Mouse (Mus musculus) fat pad, adult 2 months (tissue): ENCODE measurements around the gene Defa22.
"Not testable (repeated sequence)": the region's sequence is repeated elsewhere in the genome, so short reads cannot be mapped to it uniquely, and the experiment has no call there.

Experiments
- DNase-seq: peaks from one replicate; pipeline ENCODE4 v3.0.0-alpha.2; 2011; ENCODE audit warnings: low read depth, low spot score; ENCODE audit errors: extremely low read depth

The Defa22 gene

DNA sequence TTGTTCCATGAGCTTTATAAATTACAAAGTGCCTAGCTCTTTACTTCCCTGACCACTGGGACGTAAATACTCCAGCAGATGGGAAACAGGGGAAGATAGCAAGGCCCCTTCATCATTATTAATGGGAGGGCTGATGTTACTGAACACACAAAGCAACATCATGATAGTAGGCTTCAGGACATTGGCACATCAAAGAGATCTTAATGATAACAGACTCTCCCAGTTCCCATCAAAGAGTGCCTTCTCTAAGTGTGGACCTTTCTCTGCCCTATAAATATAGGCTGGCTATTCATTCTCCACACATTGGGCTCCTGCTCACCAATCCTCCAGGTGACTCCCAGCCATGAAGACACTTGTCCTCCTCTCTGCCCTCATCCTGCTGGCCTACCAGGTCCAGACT, at the start of gene Defa22:
Gene Defa22 (plus strand): TSS at position 301 of the 400 bp plus-strand sequence.
- not testable (repeated sequence) for DNase-seq

DNA sequence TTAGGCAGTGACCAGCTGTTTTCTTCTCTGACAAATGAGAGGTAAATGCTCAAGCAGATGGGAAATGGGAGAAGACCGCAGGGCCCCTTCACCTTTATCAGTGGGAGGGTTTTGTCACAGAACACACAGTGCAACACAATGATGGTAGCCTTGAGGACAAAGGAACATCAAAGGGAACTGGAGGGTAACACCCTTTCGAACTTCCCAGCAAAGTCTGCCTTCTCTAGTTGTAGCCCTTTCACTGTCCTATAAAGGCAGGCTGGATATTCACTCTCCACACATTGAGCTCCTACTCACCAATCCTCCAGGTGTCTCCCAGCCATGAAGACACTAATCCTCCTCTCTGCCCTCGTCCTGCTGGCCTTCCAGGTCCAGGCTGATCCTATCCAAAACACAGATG, 27.7 kb upstream of the Defa22 start, which contains the start of gene Defa30:
Gene Defa30 (plus strand): TSS at position 301 of the 400 bp plus-strand sequence.
- not testable (repeated sequence) for DNase-seq

DNA sequence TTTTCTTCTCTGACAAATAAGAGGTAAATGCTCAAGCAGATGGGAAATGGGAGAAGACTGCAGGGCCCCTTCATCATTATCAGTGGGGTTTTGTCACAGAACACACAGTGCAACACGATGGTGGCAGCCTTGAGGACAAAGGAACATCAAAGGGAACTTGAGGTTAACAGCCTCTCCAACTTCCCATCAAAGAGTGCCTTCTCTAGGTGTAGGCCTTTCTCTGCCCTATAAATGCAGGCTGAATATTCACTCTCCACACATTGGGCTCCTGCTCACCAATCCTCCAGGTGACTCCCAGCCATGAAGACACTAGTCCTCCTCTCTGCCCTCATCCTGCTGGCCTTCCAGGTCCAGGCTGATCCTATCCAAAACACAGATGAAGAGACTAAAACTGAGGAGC, 29.2 kb downstream of the Defa22 start, which contains the start of gene Defa31:
Gene Defa31 (plus strand): TSS at position 301 of the 400 bp plus-strand sequence.
- not testable (repeated sequence) for DNase-seq

DNA sequence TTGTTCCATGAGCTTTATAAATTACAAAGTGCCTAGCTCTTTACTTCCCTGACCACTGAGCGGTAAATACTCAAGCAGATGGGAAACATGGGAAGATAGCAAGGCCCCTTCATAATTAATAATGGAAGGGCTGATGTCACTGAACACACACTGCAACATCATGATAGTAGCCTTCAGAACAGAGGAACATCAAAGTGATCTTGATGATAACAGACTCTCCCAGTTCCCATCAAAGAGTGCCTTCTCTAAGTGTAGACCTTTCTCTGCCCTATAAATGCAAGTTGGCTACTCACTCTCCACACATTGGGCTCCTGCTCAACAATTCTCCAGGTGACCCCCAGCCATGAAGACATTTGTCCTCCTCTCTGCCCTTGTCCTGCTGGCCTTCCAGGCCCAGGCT, 39.2 kb downstream of the Defa22 start, which contains the start of gene Gm15293:
Gene Gm15293 (plus strand): TSS at position 301 of the 400 bp plus-strand sequence.
- not testable (repeated sequence) for DNase-seq
